Mouse (Mus musculus) macrophage (primary cell): ENCODE measurements around the gene Olfr1450. TPM values are rescaled to one million over a fixed set of nuclear protein-coding genes. Genes with fewer than 3 reads are reported as not detected.
"Not testable (repeated sequence)": the region's sequence is repeated elsewhere in the genome, so short reads cannot be mapped to it uniquely, and the experiment has no call there.

ENCODE experiments used
- H3K27ac ChIP-seq: fragments of 350-480 bp; formaldehyde crosslinking; 2 replicates; pipeline ENCODE4 v1.9.0; 2021
- H3K36me3 ChIP-seq: fragments of 350-480 bp; formaldehyde crosslinking; 2 replicates; pipeline ENCODE4 v1.9.0; 2021; ENCODE audit errors: inconsistent target
- H3K4me3 ChIP-seq: fragments of 350-480 bp; formaldehyde crosslinking; 2 replicates; pipeline ENCODE4 v1.9.0; 2021; ENCODE audit errors: inconsistent target
- H3K79me2 ChIP-seq: fragments of 350-480 bp; formaldehyde crosslinking; 2 replicates; pipeline ENCODE4 v1.9.0; 2021; ENCODE audit errors: inconsistent target
- WGBS: methylation state at CpG from one replicate; pipeline ENCODE4 v1.1.7; 2026; ENCODE audit warnings: inconsistent platforms; ENCODE audit not compliant: missing documents; 5-methylcytosine and 5-hydroxymethylcytosine counted together
- polyA plus RNA-seq: library from polyadenylated mRNA; stranded (reverse); fragments of 250-400 nt; gene quantifications from 3 replicates; pipeline ENCODE4 v1.2.4, GENCODE M21; 2018; ENCODE audit warnings: inconsistent platforms
- total RNA-seq, 78 experiments: library from RNA; depleted of rRNA; stranded (reverse); fragments of 250-400 nt; gene quantifications; 1 replicate in 9 of 78; 2 replicates in 24 of 78; 3 replicates in 43 of 78; 4 replicates in 2 of 78; pipeline ENCODE4 v1.2.4; 2018; ENCODE audit warnings: inconsistent platforms in 56 of 78

Olfr1450 gene
- total RNA-seq (2018; cell fraction: chromatin; rRNA removed): not detected
- total RNA-seq (2018; cell fraction: cytosol; rRNA removed): not detected
- total RNA-seq (2018; cell fraction: nucleus; rRNA removed): not detected
- not detected in 3 replicates for polyA plus RNA-seq

- 70% methylated on average over 1 of the region's 1 CpGs for WGBS
- no peak within 1 kb of the TSS for H3K27ac ChIP-seq
- H3K4me3 ChIP-seq: no peak within 1 kb of the TSS
- no peaks in the 10 kb centered on the region for H3K79me2 ChIP-seq
- H3K36me3 ChIP-seq: no peaks in the 10 kb centered on the region
These were observed at the start of gene Olfr1450 for GRCm38 (mm10) chr19:12949958-12950357. Gene Olfr1450, plus strand, starts transcription at chr19:12950258.

GRCm38 (mm10) chr19:12903643-12904042, 46.4 kb upstream of the Olfr1450 start, which contains the start of gene Olfr1447:
Gene Olfr1447, minus strand, starts transcription at chr19:12903743.
- Histone ChIP-seq H3K36me3 (no peaks in the 10 kb centered on the region), H3K4me3 (no peak within 1 kb of the TSS), H3K27ac (no peak within 1 kb of the TSS), H3K79me2 (no peaks in the 10 kb centered on the region)
- WGBS: no CpG with 5 or more reads among the region's 1 CpGs

GRCm38 (mm10) chr19:12924319-12924718, 25.7 kb upstream of the Olfr1450 start, which contains the start of gene Olfr1448:
Gene Olfr1448, minus strand, starts transcription at chr19:12924419.
- WGBS: 86% methylated on average over 1 of the region's 1 CpGs
- Histone ChIP-seq H3K4me3 (no peak within 1 kb of the TSS), H3K36me3 (no peaks in the 10 kb centered on the region), H3K27ac (no peak within 1 kb of the TSS), H3K79me2 (no peaks in the 10 kb centered on the region)

DNA sequence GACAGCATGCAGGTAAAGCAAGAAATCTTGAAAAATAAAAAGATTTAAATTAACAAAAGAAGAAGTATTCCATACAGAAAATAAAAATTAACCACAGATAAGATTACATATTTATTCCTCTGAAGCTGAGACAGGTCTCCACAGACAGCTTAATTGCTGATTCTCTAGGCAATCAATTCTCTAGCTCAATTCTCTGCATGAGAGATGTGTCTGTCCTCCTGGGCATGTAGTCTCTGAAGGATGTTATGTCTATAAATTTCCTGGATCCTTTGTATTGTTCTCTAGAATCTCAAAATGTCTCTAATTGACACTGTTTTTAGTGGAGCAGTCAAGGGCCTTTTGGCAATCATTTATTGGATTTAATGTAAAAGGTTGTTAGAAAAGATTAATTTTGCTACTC, 19.5 kb upstream of the Olfr1450 start, which contains the start of gene Olfr1449:
Gene Olfr1449 (plus strand): TSS at position 301 of the 400 bp plus-strand sequence.
- Histone ChIP-seq H3K27ac (no peak within 1 kb of the TSS), H3K36me3 (no peaks in the 10 kb centered on the region), H3K4me3 (no peak within 1 kb of the TSS), H3K79me2 (no peaks in the 10 kb centered on the region)

DNA sequence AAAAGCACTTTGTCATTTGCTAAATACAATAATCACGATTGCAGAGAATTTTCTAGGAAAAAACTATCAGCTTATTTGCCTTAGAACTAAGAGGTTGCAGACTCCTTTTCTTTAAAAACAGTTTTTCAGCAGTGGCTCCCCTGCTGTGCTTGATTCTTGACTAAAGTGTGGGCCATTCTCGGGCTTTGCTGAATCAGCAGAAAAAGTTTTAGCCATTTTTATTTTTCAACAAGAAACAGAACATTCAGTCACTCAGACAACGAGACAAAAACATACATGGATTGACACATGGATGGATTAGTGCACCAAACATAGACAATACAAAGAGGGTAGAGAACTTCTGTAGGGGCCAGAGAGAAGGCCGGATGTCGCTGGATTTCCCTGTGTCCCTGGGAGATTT, 20.0 kb downstream of the Olfr1450 start:
- H3K36me3 ChIP-seq, H3K79me2 ChIP-seq, H3K27ac ChIP-seq, H3K4me3 ChIP-seq: not testable (repeated sequence)
- 88% methylated on average over 5 of the region's 5 CpGs for WGBS

- not testable (repeated sequence) for H3K79me2 ChIP-seq, H3K4me3 ChIP-seq, H3K27ac ChIP-seq, H3K36me3 ChIP-seq
- WGBS: 93% methylated on average over 4 of the region's 4 CpGs
These were observed 42.3 kb downstream of the Olfr1450 start for GRCm38 (mm10) chr19:12992316-12992715.

GRCm38 (mm10) chr19:12994714-12995113, 44.7 kb downstream of the Olfr1450 start, which contains the start of gene Olfr1451:
Gene Olfr1451, plus strand, starts transcription at chr19:12995014.
- H3K36me3 ChIP-seq: no peaks in the 10 kb centered on the region
- 76% methylated on average over 2 of the region's 2 CpGs for WGBS
- no peak within 1 kb of the TSS for H3K27ac ChIP-seq
- H3K79me2 ChIP-seq: no peaks in the 10 kb centered on the region
- H3K4me3 ChIP-seq: no peak within 1 kb of the TSS

Other genes with a start within 250 kb of the Olfr1450 start
- 0.42 to 0.85 TPM (median 0.52 TPM) in 3 replicates for gene Cntf, start 184.6 kb upstream of the Olfr1450 start, polyA plus RNA-seq
- gene Zfp91, start 154.1 kb upstream of the Olfr1450 start, polyA plus RNA-seq: 50.8 to 76.2 TPM (median 59.4 TPM) in 3 replicates
- gene Lpxn, start 154.1 kb upstream of the Olfr1450 start, polyA plus RNA-seq: 84.8 to 185 TPM (median 109 TPM) in 3 replicates
- gene Gm5244, start 103.6 kb upstream of the Olfr1450 start, polyA plus RNA-seq: not detected in 3 replicates
- gene Olfr1444, start 93.0 kb upstream of the Olfr1450 start, polyA plus RNA-seq: 0.14 to 0.44 TPM (median 0.25 TPM) in 3 replicates
- not detected in 3 replicates for gene Olfr1445, start 66.4 kb upstream of the Olfr1450 start, polyA plus RNA-seq
- not detected in 3 replicates for gene Olfr1446, start 56.7 kb upstream of the Olfr1450 start, polyA plus RNA-seq
- not detected in 3 replicates for gene Olfr1447, start 46.5 kb upstream of the Olfr1450 start, polyA plus RNA-seq
- not detected in 3 replicates for gene Olfr1448, start 25.8 kb upstream of the Olfr1450 start, polyA plus RNA-seq
- gene Olfr1449, start 19.4 kb upstream of the Olfr1450 start, polyA plus RNA-seq: not detected in 3 replicates
- not detected in 3 replicates for gene Olfr1451, start 44.8 kb downstream of the Olfr1450 start, polyA plus RNA-seq
- not detected in 3 replicates for gene Olfr1453, start 78.1 kb downstream of the Olfr1450 start, polyA plus RNA-seq
- not detected in 3 replicates for gene Olfr1454, start 110.4 kb downstream of the Olfr1450 start, polyA plus RNA-seq
- not detected in 3 replicates for gene Olfr1457, start 147.6 kb downstream of the Olfr1450 start, polyA plus RNA-seq
- not detected in 3 replicates for gene Olfr1458, start 156.5 kb downstream of the Olfr1450 start, polyA plus RNA-seq
- not detected in 3 replicates for gene Olfr1459, start 199.3 kb downstream of the Olfr1450 start, polyA plus RNA-seq
- not detected in 3 replicates for gene Olfr1461, start 212.7 kb downstream of the Olfr1450 start, polyA plus RNA-seq
- not detected in 3 replicates for gene Olfr1462, start 235.5 kb downstream of the Olfr1450 start, polyA plus RNA-seq